8 mouse cellular contexts compared by ENCODE assay signal in the genomic region with DNA sequence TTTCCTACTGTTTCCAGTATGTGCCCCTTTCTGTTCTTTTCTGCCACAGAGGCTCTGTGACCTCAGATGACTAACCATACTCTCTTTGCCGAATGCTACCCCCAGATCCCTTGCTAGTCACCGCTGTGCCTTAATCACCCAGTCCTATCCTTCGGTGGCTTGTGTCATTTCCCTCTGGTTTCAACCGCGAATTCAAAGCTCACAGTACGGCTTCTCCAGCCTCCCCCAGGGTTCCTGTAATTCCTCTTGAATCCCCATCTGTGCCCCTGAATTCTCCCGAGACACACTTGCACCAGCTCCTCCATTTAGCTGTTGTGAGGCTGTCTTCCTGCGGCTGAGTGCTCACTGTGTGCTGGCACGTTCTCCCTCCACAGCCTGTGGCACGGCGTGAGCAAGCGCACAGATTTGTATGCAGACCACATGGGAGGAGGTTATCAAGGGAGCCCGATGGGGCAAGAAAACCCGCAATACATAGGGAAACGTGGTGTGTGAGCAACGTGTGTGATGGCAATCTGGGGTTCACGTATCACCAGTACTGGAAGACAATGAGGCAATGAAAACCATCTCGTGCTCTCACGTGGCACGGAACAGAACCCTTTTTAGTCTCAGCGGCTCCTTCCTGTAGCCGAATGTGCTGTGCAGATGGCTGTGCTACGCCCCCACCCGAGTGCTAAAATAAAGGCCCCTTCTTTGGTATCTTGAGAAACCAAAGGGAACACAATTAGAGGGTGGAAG.
DNase-seq lines count a peak whose midpoint lies in the region; ATAC-seq and TF ChIP-seq lines count a peak whose summit lies in the region.

No protein-coding gene starts in this region.

- H3K9me3 ChIP-seq in hindbrain, embryonic 14.5 days (ENCODE audit: control insufficient read depth, low read length) = no peaks in the 10 kb centered on the region
- H3K9me3 ChIP-seq in limb, embryonic 13.5 days = no peaks in the 10 kb centered on the region
- H3K9me3 ChIP-seq in neural tube, embryonic 13.5 days = no peaks in the 10 kb centered on the region

- peaks cover 4% of the 10 kb centered on the region for H3K4me1 ChIP-seq in bone marrow macrophage, adult 2 months (ENCODE audit: control insufficient read depth, insufficient read depth, low read length)
- peaks cover 18% of the 10 kb centered on the region for H3K4me1 ChIP-seq in hindbrain, embryonic 14.5 days (replicated peaks; ENCODE audit: control insufficient read depth, insufficient read depth, low read length)
- H3K4me1 ChIP-seq in limb, embryonic 13.5 days = peaks cover 13% of the 10 kb centered on the region
- peaks cover 26% of the 10 kb centered on the region for H3K4me1 ChIP-seq in neural tube, embryonic 13.5 days (replicated peaks)

- H3K36me3 ChIP-seq in hindbrain, embryonic 14.5 days (replicated peaks; ENCODE audit: control insufficient read depth, insufficient read depth) = no peaks in the 10 kb centered on the region
- H3K36me3 ChIP-seq in limb, embryonic 13.5 days = no peaks in the 10 kb centered on the region
- no peaks in the 10 kb centered on the region for H3K36me3 ChIP-seq in neural tube, embryonic 13.5 days

- peak; percentile 48 for DNase-seq in CD4-positive, CD25-positive, alpha-beta regulatory T cell, adult 2 months (ENCODE audit: low read depth, low spot score)
- DNase-seq in fibroblast of lung, adult 2 months (ENCODE audit: low read depth) = peak; percentile 65
- DNase-seq in hindbrain, embryonic 14.5 days (ENCODE audit: low spot score) = peak; percentile 61
- DNase-seq in urinary bladder, postnatal 4 days (ENCODE audit: low spot score in 2 of 2) = no peak
- no peak for DNase-seq in kidney, postnatal 25 days

- TF ChIP-seq POLR2A in bone marrow macrophage, adult 2 months (IDR thresholded peaks at IDR 0.05; ENCODE audit: borderline replicate concordance, low read depth, low read length) = no peak

- no peaks in the 10 kb centered on the region for H3K27me3 ChIP-seq in hindbrain, embryonic 14.5 days (ENCODE audit: control insufficient read depth, insufficient read depth, low read length)
- H3K27me3 ChIP-seq in limb, embryonic 13.5 days = peaks cover 15% of the 10 kb centered on the region
- H3K27me3 ChIP-seq in neural tube, embryonic 13.5 days = peaks cover 27% of the 10 kb centered on the region

- no peak for TF ChIP-seq CTCF in bone marrow macrophage, adult 2 months (IDR thresholded peaks at IDR 0.05; ENCODE audit: low read depth, low read length)

- H3K4me2 ChIP-seq in hindbrain, embryonic 14.5 days (replicated peaks) = peak overlapping the region; percentile 58
- H3K4me2 ChIP-seq in limb, embryonic 13.5 days (replicated peaks) = peak overlapping the region; percentile 55
- H3K4me2 ChIP-seq in neural tube, embryonic 13.5 days = peak overlapping the region; percentile 58

- ATAC-seq in hindbrain, embryonic 14.5 days (ENCODE audit: low FRiP score) = peak; percentile 84
- no peak for ATAC-seq in limb, embryonic 13.5 days (ENCODE audit: low FRiP score, low read depth)
- peak; percentile 91 for ATAC-seq in neural tube, embryonic 13.5 days (ENCODE audit: low read depth)

- whole genome bisulfite sequencing in hindbrain, embryonic 14.5 days = under 1% methylated on average over 24 of the region's 24 CpGs
- WGBS in limb, embryonic 13.5 days = 7% methylated on average over 24 of the region's 24 CpGs
- WGBS in neural tube, embryonic 13.5 days = 1% methylated on average over 24 of the region's 24 CpGs

- H3K27ac ChIP-seq in bone marrow macrophage, adult 2 months (ENCODE audit: insufficient read depth, low read depth, low read length) = no peak overlapping the region
- peak overlapping the region; percentile 92 for H3K27ac ChIP-seq in hindbrain, embryonic 14.5 days
- H3K27ac ChIP-seq in limb, embryonic 13.5 days = no peak overlapping the region
- peak overlapping the region; percentile 90 for H3K27ac ChIP-seq in neural tube, embryonic 13.5 days (replicated peaks)

- peak overlapping the region; percentile 59 for H3K9ac ChIP-seq in hindbrain, embryonic 14.5 days
- peak overlapping the region; percentile 36 for H3K9ac ChIP-seq in limb, embryonic 13.5 days
- peak overlapping the region; percentile 64 for H3K9ac ChIP-seq in neural tube, embryonic 13.5 days

- H3K4me3 ChIP-seq in bone marrow macrophage, adult 2 months (ENCODE audit: insufficient read depth, low read length) = peak overlapping the region; percentile 43
- peak overlapping the region; percentile 21 for H3K4me3 ChIP-seq in hindbrain, embryonic 14.5 days (replicated peaks; ENCODE audit: low read length)
- H3K4me3 ChIP-seq in limb, embryonic 13.5 days = peak overlapping the region; percentile 26
- peak overlapping the region; percentile 24 for H3K4me3 ChIP-seq in neural tube, embryonic 13.5 days

Comparison
In these comparisons a context has a peak if more than half of its experiments do, and no peak if none do; other contexts are left out.
1. DNase-seq: peak in CD4-positive, CD25-positive, alpha-beta regulatory T cell, adult 2 months (single experiment), fibroblast of lung, adult 2 months (single experiment) and hindbrain, embryonic 14.5 days (single experiment); none in urinary bladder, postnatal 4 days (0 of 2) and kidney, postnatal 25 days (0 of 2).
2. H3K27ac ChIP-seq: peak in hindbrain, embryonic 14.5 days (single experiment) and neural tube, embryonic 13.5 days (single experiment); none in bone marrow macrophage, adult 2 months (single experiment) and limb, embryonic 13.5 days (single experiment).
3. Peak in every context shown above with its lines, with median percentiles within 50 percentile points of each other: H3K4me3 ChIP-seq, H3K4me2 ChIP-seq and H3K9ac ChIP-seq.